Mouse (Mus musculus): ENCODE results near the gene Hnrnph1. TPM values are rescaled to one million over a fixed set of nuclear protein-coding genes. Genes with fewer than 3 reads are reported as not detected.

The Hnrnph1 gene
- polyA plus RNA-seq, 1 experiment from 2014 or later = 102 TPM

- Histone ChIP-seq H3K9me3 (replicated peaks) (no peaks in the 10 kb centered on the region), H3K27ac (replicated peaks) (no peak overlapping the region), H3K4me1 (replicated peaks) (no peaks in the 10 kb centered on the region), H3K4me3 (replicated peaks) (no peak overlapping the region), H3K36me3 (replicated peaks) (peaks cover 56% of the 10 kb centered on the region), H3K4me2 (no peak overlapping the region), H3K27me3 (no peaks in the 10 kb centered on the region), H3K9ac (no peak overlapping the region)
- WGBS (ENCODE audit: insufficient replicate concordance) = 84% methylated on average over 3 of the region's 3 CpGs
- ATAC-seq (ENCODE audit: insufficient read depth) = no peak
Measured at GRCm38 (mm10) chr11:50388217-50388929, 11.6 kb downstream of the Hnrnph1 start.

- Histone ChIP-seq H3K9ac (no peak overlapping the region), H3K27ac (replicated peaks) (no peak overlapping the region), H3K4me2 (no peak overlapping the region), H3K4me3 (replicated peaks) (no peak overlapping the region), H3K4me1 (replicated peaks) (no peaks in the 10 kb centered on the region), H3K9me3 (replicated peaks) (no peaks in the 10 kb centered on the region), H3K27me3 (no peaks in the 10 kb centered on the region), H3K36me3 (replicated peaks) (peaks cover 52% of the 10 kb centered on the region)
- no peak for ATAC-seq (ENCODE audit: insufficient read depth)
- WGBS (ENCODE audit: insufficient replicate concordance) = 64% methylated on average over 3 of the region's 3 CpGs
Measured at GRCm38 (mm10) chr11:50389011-50389410, 12.2 kb downstream of the Hnrnph1 start.

- Histone ChIP-seq H3K4me1 (replicated peaks) (no peaks in the 10 kb centered on the region), H3K9ac (no peak overlapping the region), H3K9me3 (replicated peaks) (no peaks in the 10 kb centered on the region), H3K27me3 (no peaks in the 10 kb centered on the region), H3K27ac (replicated peaks) (no peak overlapping the region), H3K4me3 (replicated peaks) (no peak overlapping the region), H3K36me3 (replicated peaks) (peaks cover 52% of the 10 kb centered on the region), H3K4me2 (no peak overlapping the region)
- 63% methylated on average over 5 of the region's 5 CpGs for WGBS (ENCODE audit: insufficient replicate concordance)
- no peak for ATAC-seq (ENCODE audit: insufficient read depth)
Measured at GRCm38 (mm10) chr11:50389616-50390015, 12.8 kb downstream of the Hnrnph1 start.

GRCm38 (mm10) chr11:50391272-50391960 lies 14.6 kb downstream of the Hnrnph1 start:
- ATAC-seq (ENCODE audit: insufficient read depth) = no peak
- WGBS (ENCODE audit: insufficient replicate concordance) = 62% methylated on average over 4 of the region's 4 CpGs
- no peak overlapping the region for H3K9ac ChIP-seq

GRCm38 (mm10) chr11:50393306-50393705 lies 16.5 kb downstream of the Hnrnph1 start:
- H3K36me3 ChIP-seq (replicated peaks) = peaks cover 27% of the 10 kb centered on the region
- ATAC-seq (ENCODE audit: insufficient read depth) = no peak
- H3K9me3 ChIP-seq (replicated peaks) = no peaks in the 10 kb centered on the region
- 66% methylated on average over 6 of the region's 6 CpGs for WGBS (ENCODE audit: insufficient replicate concordance)
- H3K27me3 ChIP-seq = no peaks in the 10 kb centered on the region
- no peak overlapping the region for H3K4me2 ChIP-seq
- no peak overlapping the region for H3K9ac ChIP-seq
- no peak overlapping the region for H3K27ac ChIP-seq (replicated peaks)
- no peaks in the 10 kb centered on the region for H3K4me1 ChIP-seq (replicated peaks)
- H3K4me3 ChIP-seq (replicated peaks) = no peak overlapping the region

More at GRCm38 (mm10) chr11:50391272-50391960, 14.6 kb downstream of the Hnrnph1 start:
- H3K4me1 ChIP-seq (replicated peaks) = no peaks in the 10 kb centered on the region
- no peak overlapping the region for H3K4me2 ChIP-seq
- no peak overlapping the region for H3K4me3 ChIP-seq (replicated peaks)
- no peaks in the 10 kb centered on the region for H3K27me3 ChIP-seq
- H3K36me3 ChIP-seq (replicated peaks) = peaks cover 46% of the 10 kb centered on the region
- H3K27ac ChIP-seq (replicated peaks) = no peak overlapping the region
- no peaks in the 10 kb centered on the region for H3K9me3 ChIP-seq (replicated peaks)

- no peak overlapping the region for H3K27ac ChIP-seq (replicated peaks)
- no peaks in the 10 kb centered on the region for H3K4me1 ChIP-seq (replicated peaks)
- no peaks in the 10 kb centered on the region for H3K9me3 ChIP-seq (replicated peaks)
- H3K9ac ChIP-seq = no peak overlapping the region
- WGBS (ENCODE audit: insufficient replicate concordance) = 67% methylated on average over 7 of the region's 7 CpGs
- H3K4me3 ChIP-seq (replicated peaks) = no peak overlapping the region
- no peaks in the 10 kb centered on the region for H3K27me3 ChIP-seq
- no peak overlapping the region for H3K4me2 ChIP-seq
- no peak for ATAC-seq (ENCODE audit: insufficient read depth)
- H3K36me3 ChIP-seq (replicated peaks) = peaks cover 19% of the 10 kb centered on the region
Measured at GRCm38 (mm10) chr11:50394731-50395130, 17.9 kb downstream of the Hnrnph1 start.

GRCm38 (mm10) chr11:50396766-50397307 lies 20.0 kb downstream of the Hnrnph1 start:
- H3K9me3 ChIP-seq (replicated peaks) = no peaks in the 10 kb centered on the region
- no peak for ATAC-seq (ENCODE audit: insufficient read depth)
- no peak overlapping the region for H3K4me3 ChIP-seq (replicated peaks)
- no peaks in the 10 kb centered on the region for H3K4me1 ChIP-seq (replicated peaks)
- 72% methylated on average over 11 of the region's 11 CpGs for WGBS (ENCODE audit: insufficient replicate concordance)
- no peaks in the 10 kb centered on the region for H3K27me3 ChIP-seq
- H3K9ac ChIP-seq = no peak overlapping the region
- no peak overlapping the region for H3K4me2 ChIP-seq
- peaks cover 28% of the 10 kb centered on the region for H3K36me3 ChIP-seq (replicated peaks)
- no peak overlapping the region for H3K27ac ChIP-seq (replicated peaks)

- H3K4me3 ChIP-seq (replicated peaks) = no peak overlapping the region
- no peak overlapping the region for H3K9ac ChIP-seq
- WGBS (ENCODE audit: insufficient replicate concordance) = 73% methylated on average over 9 of the region's 9 CpGs
- no peaks in the 10 kb centered on the region for H3K27me3 ChIP-seq
- no peak for ATAC-seq (ENCODE audit: insufficient read depth)
- H3K4me2 ChIP-seq = no peak overlapping the region
- H3K4me1 ChIP-seq (replicated peaks) = no peaks in the 10 kb centered on the region
- H3K27ac ChIP-seq (replicated peaks) = no peak overlapping the region
- H3K36me3 ChIP-seq (replicated peaks) = peaks cover 30% of the 10 kb centered on the region
- no peaks in the 10 kb centered on the region for H3K9me3 ChIP-seq (replicated peaks)
Measured at GRCm38 (mm10) chr11:50397316-50397715, 20.5 kb downstream of the Hnrnph1 start.

- WGBS (ENCODE audit: insufficient replicate concordance) = 79% methylated on average over 13 of the region's 13 CpGs
- H3K27me3 ChIP-seq = no peaks in the 10 kb centered on the region
- no peaks in the 10 kb centered on the region for H3K4me1 ChIP-seq (replicated peaks)
Measured at GRCm38 (mm10) chr11:50398803-50399202, 22.0 kb downstream of the Hnrnph1 start.

GRCm38 (mm10) chr11:50402481-50402880 lies 25.7 kb downstream of the Hnrnph1 start:
- Histone ChIP-seq H3K27ac (replicated peaks) (no peak overlapping the region), H3K36me3 (replicated peaks) (peaks cover 31% of the 10 kb centered on the region), H3K4me2 (no peak overlapping the region), H3K4me3 (replicated peaks) (no peak overlapping the region), H3K9me3 (replicated peaks) (no peaks in the 10 kb centered on the region), H3K9ac (no peak overlapping the region), H3K4me1 (replicated peaks) (no peaks in the 10 kb centered on the region), H3K27me3 (no peaks in the 10 kb centered on the region)
- 81% methylated on average over 3 of the region's 3 CpGs for WGBS (ENCODE audit: insufficient replicate concordance)
- no peak for ATAC-seq (ENCODE audit: insufficient read depth)

More at GRCm38 (mm10) chr11:50398803-50399202, 22.0 kb downstream of the Hnrnph1 start:
- Histone ChIP-seq H3K9me3 (replicated peaks) (no peaks in the 10 kb centered on the region), H3K9ac (no peak overlapping the region), H3K36me3 (replicated peaks) (peaks cover 34% of the 10 kb centered on the region), H3K4me3 (replicated peaks) (no peak overlapping the region), H3K27ac (replicated peaks) (no peak overlapping the region), H3K4me2 (no peak overlapping the region)
- ATAC-seq (ENCODE audit: insufficient read depth) = no peak

- Histone ChIP-seq H3K4me3 (replicated peaks) (no peak overlapping the region), H3K36me3 (replicated peaks) (peaks cover 31% of the 10 kb centered on the region), H3K27me3 (no peaks in the 10 kb centered on the region), H3K4me2 (no peak overlapping the region), H3K9me3 (replicated peaks) (no peaks in the 10 kb centered on the region), H3K9ac (no peak overlapping the region), H3K4me1 (replicated peaks) (no peaks in the 10 kb centered on the region), H3K27ac (replicated peaks) (no peak overlapping the region)
- WGBS (ENCODE audit: insufficient replicate concordance) = 67% methylated on average over 10 of the region's 10 CpGs
- ATAC-seq (ENCODE audit: insufficient read depth) = no peak
Measured at GRCm38 (mm10) chr11:50403367-50404014, 26.7 kb downstream of the Hnrnph1 start.
